32 mouse cellular contexts compared by ENCODE assay signal in genomic region chrX:31766255-31766654, GRCm38 (mm10). TPM values are rescaled to one million over a fixed set of nuclear protein-coding genes. Genes with fewer than 3 reads are reported as not detected.
DNase-seq lines count a peak whose midpoint lies in the region; ATAC-seq lines count a peak whose summit lies in the region.
"Had no signal": no experiment of that assay in that cellular context is flagged by ENCODE, and none has a peak within 500 bp of the region (broad histone marks: within the 10 kb centered on the region; RNA-seq: fewer than 3 reads in every experiment).

No protein-coding gene starts in this region.

- no peaks in the 10 kb centered on the region for H3K4me1 ChIP-seq in limb, embryonic 11.5 days (ENCODE audit: control insufficient read depth, insufficient read depth, low read length)
- H3K4me1 ChIP-seq in limb, embryonic 10.5 days: no peaks in the 10 kb centered on the region
- H3K4me1 ChIP-seq: embryonic facial prominence, embryonic 13.5 days; embryonic facial prominence, embryonic 15.5 days; forebrain, embryonic 10.5 days; forebrain, embryonic 12.5 days had no signal

- H3K9ac ChIP-seq in limb, embryonic 11.5 days (ENCODE audit: low read length): no peak overlapping the region
- H3K9ac ChIP-seq: embryonic facial prominence, embryonic 13.5 days; embryonic facial prominence, embryonic 15.5 days; forebrain, embryonic 12.5 days had no signal

- H3K27me3 ChIP-seq in limb, embryonic 11.5 days (ENCODE audit: control insufficient read depth, insufficient read depth, low read length): no peaks in the 10 kb centered on the region
- H3K27me3 ChIP-seq in limb, embryonic 10.5 days (ENCODE audit: low read depth, poor library complexity, severe bottlenecking): no peaks in the 10 kb centered on the region
- H3K27me3 ChIP-seq: CH12.LX; embryonic facial prominence, embryonic 13.5 days; embryonic facial prominence, embryonic 15.5 days; forebrain, embryonic 12.5 days; Patski had no signal

- H3K36me3 ChIP-seq in limb, embryonic 11.5 days (ENCODE audit: control insufficient read depth, insufficient read depth, low read length): no peaks in the 10 kb centered on the region
- H3K36me3 ChIP-seq in limb, embryonic 10.5 days: no peaks in the 10 kb centered on the region
- H3K36me3 ChIP-seq: embryonic facial prominence, embryonic 13.5 days; embryonic facial prominence, embryonic 15.5 days; forebrain, embryonic 10.5 days; forebrain, embryonic 12.5 days; G1E had no signal

- peaks cover 78% of the 10 kb centered on the region for H3K9me3 ChIP-seq in limb, embryonic 11.5 days (ENCODE audit: control insufficient read depth, low read length)
- peaks cover 86% of the 10 kb centered on the region for H3K9me3 ChIP-seq in limb, embryonic 10.5 days (replicated peaks)

- no peak for ATAC-seq in limb, embryonic 11.5 days (ENCODE audit: insufficient number of reproducible peaks, low FRiP score, low TSS enrichment, low read depth)
- ATAC-seq: activated CD4-positive, CD25-positive, alpha-beta regulatory T cell, adult 4 months; CD4-positive, CD25-positive, alpha-beta regulatory T cell, adult 4 months; forebrain, embryonic 14.5 days; forebrain, embryonic 16.5 days; Patski had no signal

- DNase-seq in heart, adult 11 months: peak; percentile 79
- DNase-seq in heart, postnatal 36 days: no peak
- DNase-seq in limb, embryonic 11.5 days (ENCODE audit: low spot score): peak; percentile 15
- no peak for DNase-seq in limb, embryonic 10.5 days (ENCODE audit: low spot score)
- no peak for DNase-seq in frontal cortex, postnatal 25 days (ENCODE audit: low spot score in 2 of 2)
- DNase-seq: adrenal gland, adult 2 months; adrenal gland, postnatal 10 days; adrenal gland, postnatal 25 days; B cell, adult 2 months; cerebellum, adult 11 months; cerebellum, adult 18-20 months; cerebellum, adult 8-10 months; cerebellum, adult 9-11 months; cerebellum, postnatal 14 days; cerebellum, postnatal 36 days; embryo, embryonic 11 days had no signal

- intact Hi-C loops in heart, postnatal 36 days (cut with DNase I): loop anchor here (1.0 kb wide), 1 partner anchor 8 kb away; no protein-coding TSS in a partner anchor

- H3K4me2 ChIP-seq in limb, embryonic 11.5 days (ENCODE audit: low read depth, severe bottlenecking): no peak overlapping the region
- H3K4me2 ChIP-seq: embryonic facial prominence, embryonic 13.5 days; embryonic facial prominence, embryonic 15.5 days; forebrain, embryonic 12.5 days had no signal

- no peak overlapping the region for H3K4me3 ChIP-seq in limb, embryonic 11.5 days (ENCODE audit: low read depth, low read length)
- H3K4me3 ChIP-seq in limb, embryonic 10.5 days: no peak overlapping the region
- H3K4me3 ChIP-seq: embryonic facial prominence, embryonic 13.5 days; embryonic facial prominence, embryonic 15.5 days; erythroblast, embryonic 14.5 days; forebrain, embryonic 10.5 days; forebrain, embryonic 12.5 days had no signal

- no peak overlapping the region for H3K27ac ChIP-seq in limb, embryonic 11.5 days (replicated peaks; ENCODE audit: low read depth, low read length)
- no peak overlapping the region for H3K27ac ChIP-seq in limb, embryonic 10.5 days
- H3K27ac ChIP-seq: embryonic facial prominence, embryonic 13.5 days; embryonic facial prominence, embryonic 15.5 days; forebrain, embryonic 10.5 days; forebrain, embryonic 12.5 days had no signal

RNA-seq across cellular contexts. Expression of gene Btbd35f25, which starts 49.3 kb away (rescaled TPM):
- total RNA-seq in heart, postnatal 36 days (2021): not detected
- polyA plus RNA-seq in limb, embryonic 11.5 days (2014; fragmentation: Nextera tagmentation; extraction: Ambion mirVana): not detected in 2 replicates
- not detected in 2 replicates for polyA plus RNA-seq in limb, embryonic 10.5 days (2016; fragmentation: Nextera tagmentation; extraction: Ambion mirVana)
- total RNA-seq: adrenal gland, adult 2 months; adrenal gland, postnatal 10 days; adrenal gland, postnatal 25 days; adrenal gland, postnatal 4 days; CH12.LX; common myeloid progenitor, adult 5-6 weeks; G1E had no signal
- polyA plus RNA-seq: activated CD4-positive, CD25-positive, alpha-beta regulatory T cell, adult 4 months; adrenal gland, adult 2 months; brain, embryonic 14.5 days; CD4-positive, CD25-positive, alpha-beta regulatory T cell, adult 4 months; embryonic facial prominence, embryonic 11.5 days; embryonic facial prominence, embryonic 13.5 days; embryonic facial prominence, embryonic 15.5 days; erythroblast, embryonic 14.5 days; forebrain, embryonic 10.5 days; forebrain, embryonic 12.5 days; forebrain, embryonic 14.5 days; forebrain, embryonic 16.5 days; G1E; Patski had no signal

Comparison
In these comparisons a context has a peak if more than half of its experiments do, and no peak if none do; other contexts are left out.
1. DNase-seq: peak in heart, adult 11 months (single experiment) and limb, embryonic 11.5 days (single experiment); none in heart, postnatal 36 days (0 of 2), limb, embryonic 10.5 days (single experiment) and frontal cortex, postnatal 25 days (0 of 2).